Mouse (Mus musculus) cerebellum, adult 2 months (tissue): ENCODE data around the gene Igflr1.

ENCODE experiments used
- CTCF ChIP-seq: fragments of 200-500 bp; IDR thresholded peaks from 2 replicates; pipeline ENCODE4 v1.5.1; 2011; ENCODE audit warnings: low read depth, mild to moderate bottlenecking, control low read depth, low read length, moderate library complexity, borderline replicate concordance; ENCODE audit not compliant: insufficient read depth
- POLR2A ChIP-seq: fragments of 200-500 bp; IDR thresholded peaks from 2 replicates; pipeline ENCODE4 v1.6.1; 2011; ENCODE audit warnings: low read length, control low read depth, borderline replicate concordance; ENCODE audit not compliant: insufficient read depth

DNA sequence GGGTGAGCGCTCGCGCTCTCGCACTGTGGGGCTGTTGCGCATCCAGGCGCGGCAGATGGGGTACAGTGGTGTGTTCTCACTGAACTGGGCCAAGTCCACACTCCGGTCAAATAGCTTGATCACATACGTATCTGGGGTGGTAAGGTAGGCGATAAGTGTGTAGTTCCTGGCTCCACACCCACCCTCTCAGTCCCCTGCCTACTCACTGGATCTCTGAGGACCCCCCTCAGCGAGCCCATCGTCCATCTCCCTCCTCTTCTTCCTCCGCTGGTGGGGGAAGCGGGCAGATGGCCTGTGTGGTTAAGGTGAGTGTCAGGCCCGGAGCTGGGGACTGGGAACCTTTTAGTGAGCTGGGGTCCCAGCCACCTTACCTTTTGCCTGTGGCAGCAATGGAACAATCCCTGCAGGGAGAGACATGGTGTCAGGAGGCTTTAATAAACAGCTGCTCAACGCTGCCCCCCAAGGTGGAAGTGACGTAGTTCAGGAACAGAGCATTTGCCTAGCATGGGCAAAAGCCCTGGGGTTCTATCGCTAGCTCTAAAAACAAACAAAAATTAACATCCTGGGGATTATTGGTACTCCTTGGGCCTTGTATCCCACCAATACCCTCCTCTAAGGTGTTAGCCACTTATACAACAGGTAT lies 8.2 kb upstream of the Igflr1 start:
- no peak for TF ChIP-seq POLR2A
- TF ChIP-seq CTCF = no peak
